Mouse (Mus musculus) kidney, embryonic 15.5 days (tissue): Measurements from ENCODE around the gene Gm13030. TPM values are rescaled to one million over a fixed set of nuclear protein-coding genes. Genes with fewer than 3 reads are reported as not detected.
"Not testable (repeated sequence)": the region's sequence is repeated elsewhere in the genome, so short reads cannot be mapped to it uniquely, and the experiment has no call there.

Experiments used
- ATAC-seq: fragments of 200-750 bp; cut with Nextera tagmentation; replicated peaks from 2 replicates; pipeline ENCODE4 v1.8.0; 2017; ENCODE audit warnings: moderate TSS enrichment; ENCODE audit not compliant: low FRiP score
- H3K27ac ChIP-seq: fragments of 300-500 bp; sonication (generic); 2 replicates; pipeline ENCODE4 v1.5.1; 2015; ENCODE audit warnings: mild to moderate bottlenecking, inconsistent platforms
- H3K27me3 ChIP-seq: fragments of 300-500 bp; sonication (generic); 2 replicates; pipeline ENCODE4 v1.6.1; 2015; ENCODE audit warnings: inconsistent platforms
- H3K36me3 ChIP-seq: fragments of 300-500 bp; sonication (generic); 2 replicates; pipeline ENCODE4 v1.6.1; 2015; ENCODE audit warnings: inconsistent platforms
- H3K4me1 ChIP-seq: fragments of 300-500 bp; sonication (generic); 2 replicates; pipeline ENCODE4 v1.6.1; 2015; ENCODE audit warnings: inconsistent platforms
- H3K4me2 ChIP-seq: fragments of 300-500 bp; sonication (generic); 2 replicates; pipeline ENCODE4 v1.6.1; 2015; ENCODE audit warnings: moderate library complexity, mild to moderate bottlenecking, inconsistent platforms
- H3K4me3 ChIP-seq: fragments of 300-500 bp; sonication (generic); replicated peaks from 2 replicates; pipeline ENCODE4 v1.5.1; 2015; ENCODE audit warnings: mild to moderate bottlenecking, inconsistent platforms
- H3K9ac ChIP-seq: fragments of 300-500 bp; sonication (generic); 2 replicates; pipeline ENCODE4 v1.6.1; 2015; ENCODE audit warnings: mild to moderate bottlenecking, inconsistent platforms
- H3K9me3 ChIP-seq: fragments of 300-500 bp; sonication (generic); replicated peaks from 2 replicates; pipeline ENCODE4 v1.6.1; 2016; ENCODE audit warnings: inconsistent platforms
- WGBS: fragments of 180-500 bp; shearing (Covaris S2); methylation state at CpG from one replicate; pipeline ENCODE4 v1.1.7; 2015; ENCODE audit warnings: mixed read lengths; 5-methylcytosine and 5-hydroxymethylcytosine counted together
- polyA plus RNA-seq: library from polyadenylated mRNA; unstranded; fragments of >200 nt; fragmentation: Nextera tagmentation; extraction: Ambion mirVana; gene quantifications from 2 replicates; pipeline ENCODE4 v1.2.1, GENCODE M21; 2015

Gm13030 gene
- polyA plus RNA-seq, 1 experiment from 2014 or later, result not detected

- no peak for ATAC-seq
- no peaks in the 10 kb centered on the region for H3K9me3 ChIP-seq
- no peak overlapping the region for H3K4me3 ChIP-seq
- 62% methylated on average over 7 of the region's 7 CpGs for WGBS
- H3K27me3 ChIP-seq, result no peaks in the 10 kb centered on the region
- H3K9ac ChIP-seq, result no peak overlapping the region
- H3K36me3 ChIP-seq, result peaks cover 19% of the 10 kb centered on the region
- no peaks in the 10 kb centered on the region for H3K4me1 ChIP-seq
- no peak overlapping the region for H3K27ac ChIP-seq
- no peak overlapping the region for H3K4me2 ChIP-seq
These were observed 15.4 kb upstream of the Gm13030 start for GRCm38 (mm10) chr4:138889165-138889564.

DNA sequence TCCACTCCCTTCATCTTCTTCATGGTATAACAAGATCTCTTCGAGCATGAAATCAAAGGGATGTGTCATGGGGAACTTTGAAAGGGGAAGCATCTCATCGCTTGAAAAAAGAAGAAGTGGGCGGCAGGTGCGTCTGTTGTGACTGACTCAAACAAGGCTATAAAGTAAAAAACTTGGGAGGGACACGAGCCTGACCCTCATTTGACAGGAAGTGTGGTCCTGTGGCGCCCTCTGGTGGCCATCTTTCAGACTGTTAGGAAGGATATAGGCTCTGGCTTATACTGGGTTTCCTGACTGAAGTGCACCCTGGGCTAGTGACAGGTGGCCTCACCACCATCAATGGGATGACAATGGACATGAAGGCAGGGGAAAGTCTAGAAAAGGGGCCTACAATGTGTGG lies 10.5 kb upstream of the Gm13030 start:
- no peaks in the 10 kb centered on the region for H3K36me3 ChIP-seq

GRCm38 (mm10) chr4:138882179-138882578 lies 8.4 kb upstream of the Gm13030 start:
- Histone ChIP-seq H3K27ac (no peak overlapping the region), H3K9ac (no peak overlapping the region), H3K27me3 (peaks cover 18% of the 10 kb centered on the region), H3K9me3 (no peaks in the 10 kb centered on the region), H3K36me3 (no peaks in the 10 kb centered on the region), H3K4me2 (peak overlapping the region; percentile 43), H3K4me1 (peaks cover 23% of the 10 kb centered on the region), H3K4me3 (peak overlapping the region; percentile 9; the same call in 1 of the 2 replicates)
- WGBS, result 16% methylated on average over 16 of the region's 16 CpGs
- ATAC-seq, result no peak

More for the DNA sequence above, 10.5 kb upstream of the Gm13030 start:
- 7% methylated on average over 6 of the region's 6 CpGs for WGBS
- H3K4me2 ChIP-seq, result no peak overlapping the region
- H3K27me3 ChIP-seq, result peaks cover 18% of the 10 kb centered on the region
- no peak overlapping the region for H3K9ac ChIP-seq
- no peak overlapping the region for H3K27ac ChIP-seq
- no peaks in the 10 kb centered on the region for H3K9me3 ChIP-seq
- ATAC-seq, result no peak; the same call in 1 of the 2 replicates
- no peak overlapping the region for H3K4me3 ChIP-seq
- peaks cover 8% of the 10 kb centered on the region for H3K4me1 ChIP-seq

DNA sequence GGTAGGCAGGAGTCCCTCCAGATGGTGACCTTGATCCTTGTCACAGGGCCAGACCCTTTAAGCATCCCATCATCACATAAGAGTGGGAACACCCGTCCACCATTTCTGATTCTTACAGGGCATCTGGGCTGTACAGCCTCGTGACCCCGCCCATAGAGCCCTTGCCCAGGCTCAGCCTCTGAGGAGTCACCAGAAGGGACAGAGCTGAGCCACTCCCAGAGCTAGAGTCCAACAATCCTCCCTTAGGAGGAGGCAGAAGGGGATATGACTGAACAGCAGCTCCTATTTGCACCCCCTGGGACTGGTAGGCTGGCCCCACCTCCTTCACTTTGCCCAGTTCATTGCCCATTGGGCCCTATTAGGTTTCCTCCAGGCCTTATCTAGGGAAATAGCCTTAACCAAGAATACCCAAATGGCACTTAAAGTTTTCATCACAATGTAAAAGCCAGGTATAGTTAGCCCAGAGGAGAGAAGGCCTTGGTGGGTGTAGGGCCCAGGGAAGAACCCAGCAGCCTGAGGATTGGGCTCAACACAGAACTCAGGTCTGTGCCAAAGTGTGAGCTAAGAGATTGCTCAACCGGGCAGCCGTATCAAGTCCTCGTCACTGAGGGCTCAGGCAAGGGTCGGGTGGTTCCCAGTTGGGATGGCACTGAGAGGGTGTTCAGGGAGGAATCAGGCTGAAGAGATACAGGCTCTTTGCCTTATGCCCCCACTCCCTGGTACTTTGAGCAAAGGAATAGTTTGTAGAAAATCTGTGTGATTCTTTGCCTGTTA lies 7.2 kb upstream of the Gm13030 start:
- Histone ChIP-seq H3K27ac (no peak overlapping the region), H3K4me3 (no peak overlapping the region), H3K27me3 (peaks cover 18% of the 10 kb centered on the region), H3K9ac (no peak overlapping the region), H3K36me3 (no peaks in the 10 kb centered on the region), H3K9me3 (no peaks in the 10 kb centered on the region), H3K4me2 (no peak overlapping the region), H3K4me1 (peaks cover 23% of the 10 kb centered on the region)
- no peak for ATAC-seq
- 79% methylated on average over 7 of the region's 7 CpGs for WGBS

- peaks cover 18% of the 10 kb centered on the region for H3K27me3 ChIP-seq
- ATAC-seq, result no peak
- WGBS, result 80% methylated on average over 11 of the region's 11 CpGs
These were observed 6.0 kb upstream of the Gm13030 start for GRCm38 (mm10) chr4:138879808-138880207.

DNA sequence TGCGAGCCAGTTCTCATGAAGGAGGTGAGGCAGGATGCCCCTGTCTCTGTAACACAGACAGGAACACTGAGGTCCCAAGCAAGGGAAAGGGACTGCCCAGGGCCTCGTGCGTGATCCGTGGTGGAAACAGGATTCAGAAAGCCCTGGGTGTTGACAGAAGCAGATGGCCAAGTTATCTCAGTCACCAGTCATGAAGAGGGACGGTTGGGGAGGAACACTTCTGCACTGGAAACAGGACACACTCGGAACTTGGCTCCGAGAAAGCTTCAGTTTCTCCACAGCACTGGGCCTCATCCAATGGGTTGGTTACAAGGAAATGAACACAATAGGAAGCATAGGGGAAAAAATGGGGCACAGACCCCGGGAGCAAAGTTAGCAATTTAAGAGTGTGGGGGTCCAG lies 5.0 kb upstream of the Gm13030 start:
- no peaks in the 10 kb centered on the region for H3K9me3 ChIP-seq
- H3K4me2 ChIP-seq, result no peak overlapping the region
- H3K4me3 ChIP-seq, result no peak overlapping the region
- ATAC-seq, result no peak
- no peaks in the 10 kb centered on the region for H3K36me3 ChIP-seq
- WGBS, result 39% methylated on average over 8 of the region's 8 CpGs
- H3K27me3 ChIP-seq, result peaks cover 18% of the 10 kb centered on the region
- H3K9ac ChIP-seq, result no peak overlapping the region
- H3K27ac ChIP-seq, result no peak overlapping the region
- H3K4me1 ChIP-seq, result peaks cover 23% of the 10 kb centered on the region

More at GRCm38 (mm10) chr4:138879808-138880207, 6.0 kb upstream of the Gm13030 start:
- Histone ChIP-seq H3K36me3 (no peaks in the 10 kb centered on the region), H3K4me3 (no peak overlapping the region), H3K27ac (no peak overlapping the region), H3K4me2 (no peak overlapping the region), H3K4me1 (peaks cover 23% of the 10 kb centered on the region), H3K9ac (no peak overlapping the region), H3K9me3 (no peaks in the 10 kb centered on the region)

DNA sequence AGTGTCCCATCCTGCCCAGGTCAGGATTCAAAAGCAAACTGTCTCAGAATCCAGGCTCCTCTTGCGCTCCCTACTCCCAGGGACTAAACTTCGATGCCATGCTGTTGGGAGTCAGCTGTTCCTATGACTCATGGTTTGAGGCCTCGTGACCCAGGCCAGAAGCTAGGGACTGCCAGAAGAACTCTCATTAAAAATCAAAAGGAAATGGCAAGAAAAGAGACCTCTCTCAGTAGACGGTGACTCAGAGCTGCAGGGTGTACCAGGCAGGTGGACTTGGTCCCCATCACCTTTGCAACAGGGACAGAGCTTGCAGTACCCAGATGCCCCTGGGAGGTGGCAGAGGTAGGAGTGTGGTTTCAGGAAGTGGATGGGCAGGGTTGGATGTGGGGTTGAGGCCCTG lies 4.0 kb upstream of the Gm13030 start, which contains the start of gene Pla2g2e:
TSS of gene Pla2g2e (plus strand) at position 212 of the 400 bp plus-strand sequence.
- WGBS, result 64% methylated on average over 4 of the region's 4 CpGs
- no peak within 1 kb of the TSS for H3K4me2 ChIP-seq
- peaks cover 23% of the 10 kb centered on the region for H3K4me1 ChIP-seq
- peaks cover 18% of the 10 kb centered on the region for H3K27me3 ChIP-seq
- H3K9me3 ChIP-seq, result no peaks in the 10 kb centered on the region
- H3K36me3 ChIP-seq, result no peaks in the 10 kb centered on the region
- no peak within 1 kb of the TSS for H3K27ac ChIP-seq
- no peak for ATAC-seq
- H3K9ac ChIP-seq, result no peak within 1 kb of the TSS
- H3K4me3 ChIP-seq, result no peak within 1 kb of the TSS

DNA sequence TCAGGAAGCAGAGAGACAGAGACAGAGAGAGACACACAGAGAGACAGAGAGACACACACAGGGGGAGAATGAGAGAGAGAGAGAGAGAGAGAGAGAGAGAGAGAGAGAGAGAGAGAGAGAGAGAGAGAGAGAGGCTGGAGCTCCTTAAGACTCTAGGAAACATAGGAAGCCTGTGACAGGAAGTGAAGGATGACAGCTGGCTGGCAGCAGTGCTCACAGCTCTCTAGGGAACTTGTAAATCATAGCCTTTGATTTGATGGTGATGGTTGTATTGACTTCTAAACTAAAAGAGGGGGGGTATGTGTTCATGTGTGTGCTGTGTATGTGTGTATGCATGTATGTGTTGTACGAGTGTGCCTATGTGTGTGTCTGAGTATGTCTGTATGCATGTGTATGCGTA lies 2.2 kb upstream of the Gm13030 start:
- H3K4me1 ChIP-seq, result peaks cover 17% of the 10 kb centered on the region
- no peak overlapping the region for H3K4me3 ChIP-seq
- H3K9ac ChIP-seq, result no peak overlapping the region
- no peak overlapping the region for H3K27ac ChIP-seq
- no peaks in the 10 kb centered on the region for H3K9me3 ChIP-seq
- no peaks in the 10 kb centered on the region for H3K36me3 ChIP-seq
- H3K27me3 ChIP-seq, result peaks cover 8% of the 10 kb centered on the region; the same call in 1 of the 2 replicates
- ATAC-seq, result no peak
- H3K4me2 ChIP-seq, result no peak overlapping the region
- 95% methylated on average over 2 of the region's 2 CpGs for WGBS

- H3K27ac ChIP-seq, H3K9me3 ChIP-seq, ATAC-seq, H3K36me3 ChIP-seq, H3K4me2 ChIP-seq, H3K27me3 ChIP-seq, H3K9ac ChIP-seq, H3K4me3 ChIP-seq: not testable (repeated sequence)
- peaks cover 17% of the 10 kb centered on the region for H3K4me1 ChIP-seq
- 92% methylated on average over 2 of the region's 2 CpGs for WGBS
These were observed 1.5 kb upstream of the Gm13030 start for GRCm38 (mm10) chr4:138875275-138875674.

GRCm38 (mm10) chr4:138868666-138869065 lies 5.1 kb downstream of the Gm13030 start:
- Histone ChIP-seq H3K4me1 (0 out of 2 replicates have a peak, but pooled peaks cover 3% of the 10 kb centered on the region), H3K4me3 (no peak overlapping the region), H3K36me3 (no peaks in the 10 kb centered on the region), H3K27ac (no peak overlapping the region), H3K4me2 (no peak overlapping the region), H3K9me3 (no peaks in the 10 kb centered on the region), H3K9ac (no peak overlapping the region), H3K27me3 (0 out of 2 replicates have a peak, but pooled peaks cover 6% of the 10 kb centered on the region)
- ATAC-seq, result no peak
- WGBS, result 46% methylated on average over 8 of the region's 8 CpGs

DNA sequence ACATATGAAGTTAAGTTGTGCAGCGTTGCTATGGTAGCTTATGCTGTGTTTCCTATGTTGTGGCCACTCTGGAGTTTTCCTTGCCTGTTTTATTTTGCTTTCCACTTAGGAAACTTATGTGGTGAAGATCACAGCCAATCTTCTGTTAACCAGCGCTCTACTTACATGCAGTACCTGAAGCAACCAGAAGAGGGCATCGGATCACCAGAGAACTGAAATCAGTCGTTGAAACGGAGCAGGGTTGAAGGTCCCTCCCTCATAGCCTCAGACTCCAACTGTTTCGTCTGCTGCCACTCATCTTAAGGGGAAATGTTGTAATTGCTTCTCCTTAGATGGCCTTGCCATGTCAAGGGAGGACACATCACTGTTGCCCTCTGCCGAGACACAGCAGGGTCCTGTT lies 7.4 kb downstream of the Gm13030 start:
- Histone ChIP-seq H3K4me3 (no peak overlapping the region), H3K4me2 (no peak overlapping the region), H3K4me1 (0 out of 2 replicates have a peak, but pooled peaks cover 3% of the 10 kb centered on the region), H3K27ac (no peak overlapping the region), H3K9me3 (no peaks in the 10 kb centered on the region), H3K27me3 (0 out of 2 replicates have a peak, but pooled peaks cover 6% of the 10 kb centered on the region), H3K9ac (no peak overlapping the region), H3K36me3 (no peaks in the 10 kb centered on the region)
- 11% methylated on average over 7 of the region's 7 CpGs for WGBS
- ATAC-seq, result no peak

GRCm38 (mm10) chr4:138865991-138866390 lies 7.8 kb downstream of the Gm13030 start:
- H3K9ac ChIP-seq, result no peak overlapping the region
- no peak overlapping the region for H3K27ac ChIP-seq
- H3K4me1 ChIP-seq, result 0 out of 2 replicates have a peak, but pooled peaks cover 3% of the 10 kb centered on the region
- ATAC-seq, result no peak
- no peak overlapping the region for H3K4me2 ChIP-seq
- H3K36me3 ChIP-seq, result no peaks in the 10 kb centered on the region
- H3K4me3 ChIP-seq, result no peak overlapping the region
- no peaks in the 10 kb centered on the region for H3K9me3 ChIP-seq
- 68% methylated on average over 6 of the region's 6 CpGs for WGBS
- H3K27me3 ChIP-seq, result 0 out of 2 replicates have a peak, but pooled peaks cover 6% of the 10 kb centered on the region
